8 mouse cellular contexts compared by ENCODE assay signal in the genomic region with DNA sequence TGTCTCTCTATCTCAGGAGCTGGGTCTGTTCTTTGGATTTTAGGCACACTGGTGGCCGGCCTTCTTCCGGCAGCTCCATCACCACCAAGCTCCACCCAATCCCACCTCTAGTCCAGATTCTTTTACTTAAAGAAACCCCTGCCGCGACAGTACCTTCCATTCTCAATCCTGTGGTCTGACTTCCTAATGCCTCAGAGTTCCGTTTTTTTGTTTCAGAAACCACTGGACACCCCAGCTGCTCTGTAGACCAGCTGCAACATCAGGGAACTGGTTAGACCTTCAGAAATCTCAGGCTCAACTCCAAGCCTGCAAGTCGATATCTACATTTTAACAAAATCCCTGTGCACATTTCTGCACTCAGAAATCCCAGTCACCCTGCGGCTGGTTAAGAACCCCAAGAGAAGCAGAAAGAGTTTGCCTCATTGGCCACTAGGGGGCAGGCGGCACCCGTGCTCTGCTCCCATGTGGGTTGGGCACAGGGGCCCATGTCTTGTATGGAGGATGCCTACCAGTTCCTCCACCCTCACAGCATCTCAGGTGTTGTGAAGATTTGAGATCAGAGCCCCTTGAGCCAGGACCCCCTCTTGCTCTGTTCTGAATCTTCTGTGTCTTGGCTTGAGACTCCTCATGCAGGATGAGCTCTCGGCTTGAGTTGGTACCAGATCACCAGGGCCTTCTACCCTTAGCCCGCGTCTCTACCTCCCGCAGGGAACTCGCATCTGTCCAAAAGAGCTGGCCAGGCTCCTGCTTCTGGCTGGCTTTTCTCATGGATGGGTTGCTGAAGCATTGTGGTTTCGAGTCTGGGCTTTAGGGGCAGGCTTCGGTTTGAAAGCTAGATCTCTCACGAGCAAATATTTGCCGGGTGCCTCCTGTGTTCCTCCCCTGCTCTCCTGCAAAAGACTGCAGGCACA.
DNase-seq lines count a peak whose midpoint lies in the region; ATAC-seq and TF ChIP-seq lines count a peak whose summit lies in the region.

No protein-coding gene starts in this region.

- peak; percentile 39 for DNase-seq in A20 (ENCODE audit: low read depth, low spot score)
- DNase-seq in adrenal gland, adult 18-20 months (ENCODE audit: low spot score in 2 of 2) = peak; percentile 65 to 70
- peak; percentile 87 for DNase-seq in embryo, embryonic 10.5 days (ENCODE audit: low spot score)
- DNase-seq in gastrocnemius, postnatal 36 days = peak; percentile 28 to 54
- peak; percentile 22 for DNase-seq in liver, adult 2 months (ENCODE audit: extremely low read depth, low read depth, low spot score)
- DNase-seq in natural killer cell, adult 2 months (ENCODE audit: low spot score in 2 of 2) = peak; percentile 16 to 54
- peak; percentile 74 for DNase-seq in stomach, postnatal 0 days (ENCODE audit: low spot score)

- 59% methylated on average over 18 of the region's 18 CpGs for WGBS in kidney, embryonic 15.5 days
- WGBS in liver, adult 2 months = 50% methylated on average over 18 of the region's 18 CpGs
- 51% methylated on average over 18 of the region's 18 CpGs for WGBS in stomach, postnatal 0 days

- TF ChIP-seq CTCF in liver, adult 2 months (IDR thresholded peaks at IDR 0.05; ENCODE audit: low read depth, low read length) = peak; percentile 92
- TF ChIP-seq CTCF in stomach, postnatal 0 days (IDR thresholded peaks at IDR 0.05; ENCODE audit: low read depth) = peak; percentile 94

- H3K36me3 ChIP-seq in kidney, embryonic 15.5 days = no peaks in the 10 kb centered on the region
- H3K36me3 ChIP-seq in liver, adult 2 months (ENCODE audit: control insufficient read depth, insufficient read depth, low read length) = no peaks in the 10 kb centered on the region
- no peaks in the 10 kb centered on the region for H3K36me3 ChIP-seq in stomach, postnatal 0 days (ENCODE audit: control insufficient read depth, insufficient read depth, low read length)

- H3K4me3 ChIP-seq in kidney, embryonic 15.5 days (replicated peaks) = no peak overlapping the region
- H3K4me3 ChIP-seq in liver, adult 2 months (ENCODE audit: insufficient read depth, low read depth, low read length) = no peak overlapping the region
- no peak overlapping the region for H3K4me3 ChIP-seq in stomach, postnatal 0 days (ENCODE audit: low read depth, low read length)

- no peak overlapping the region for H3K9ac ChIP-seq in kidney, embryonic 15.5 days
- H3K9ac ChIP-seq in liver, adult 2 months (ENCODE audit: low read depth, low read length) = no peak overlapping the region
- H3K9ac ChIP-seq in stomach, postnatal 0 days (ENCODE audit: low read length) = no peak overlapping the region

- no peaks in the 10 kb centered on the region for H3K79me2 ChIP-seq in liver, adult 2 months (ENCODE audit: control insufficient read depth, insufficient read depth, low read length)

- H3K27me3 ChIP-seq in kidney, embryonic 15.5 days = no peaks in the 10 kb centered on the region
- no peaks in the 10 kb centered on the region for H3K27me3 ChIP-seq in liver, adult 2 months (ENCODE audit: control insufficient read depth, insufficient read depth, low read length)
- no peaks in the 10 kb centered on the region for H3K27me3 ChIP-seq in stomach, postnatal 0 days (ENCODE audit: control insufficient read depth, insufficient read depth, low read length)

- TF ChIP-seq EP300 in stomach, postnatal 0 days (optimal IDR thresholded peaks at IDR 0.05) = no peak

- ATAC-seq in kidney, embryonic 15.5 days (replicated peaks; ENCODE audit: low FRiP score) = 0 out of 2 replicates have a peak, but pooled peaks have one; percentile 54
- ATAC-seq in stomach, postnatal 0 days (ENCODE audit: low FRiP score, low TSS enrichment) = no peak

- H3K27ac ChIP-seq in kidney, embryonic 15.5 days = no peak overlapping the region
- no peak overlapping the region for H3K27ac ChIP-seq in liver, adult 2 months (replicated peaks; ENCODE audit: insufficient read depth, low read depth, low read length)
- H3K27ac ChIP-seq in stomach, postnatal 0 days (replicated peaks) = no peak overlapping the region

- intact Hi-C loops in gastrocnemius, postnatal 36 days (cut with DNase I) = loop anchor here (5.0 kb wide), 2 partner anchors 197 to 262 kb away; no protein-coding TSS in a partner anchor

- no peak overlapping the region for H3K4me2 ChIP-seq in kidney, embryonic 15.5 days
- no peak overlapping the region for H3K4me2 ChIP-seq in stomach, postnatal 0 days (replicated peaks; ENCODE audit: low read depth)

- H3K9me3 ChIP-seq in kidney, embryonic 15.5 days (replicated peaks) = 0 out of 2 replicates have a peak, but pooled peaks cover 6% of the 10 kb centered on the region
- peaks cover 4% of the 10 kb centered on the region; the same call in 1 of the 2 replicates for H3K9me3 ChIP-seq in stomach, postnatal 0 days (ENCODE audit: control insufficient read depth, low read length)

- no peak for TF ChIP-seq POLR2A in liver, adult 2 months (IDR thresholded peaks at IDR 0.05; ENCODE audit: extremely low read depth, insufficient read depth, low read length)

- no peaks in the 10 kb centered on the region for H3K4me1 ChIP-seq in kidney, embryonic 15.5 days
- H3K4me1 ChIP-seq in liver, adult 2 months (ENCODE audit: control insufficient read depth, insufficient read depth, low read length) = no peaks in the 10 kb centered on the region
- no peaks in the 10 kb centered on the region for H3K4me1 ChIP-seq in stomach, postnatal 0 days (replicated peaks; ENCODE audit: control insufficient read depth, insufficient read depth)

Comparison
In these comparisons a context has a peak if more than half of its experiments do, and no peak if none do; other contexts are left out.
1. DNase-seq: peak in every context shown above with its lines; median percentile 87 in embryo, embryonic 10.5 days; 74 in stomach, postnatal 0 days; 68 in adrenal gland, adult 18-20 months; 41 in gastrocnemius, postnatal 36 days; 39 in A20; 35 in natural killer cell, adult 2 months; 22 in liver, adult 2 months.